Mouse (Mus musculus): ENCODE measurements around the gene Ncor2.

Gene Ncor2

GRCm38 (mm10) chr5:125056696-125057554 lies 122.1 kb downstream of the Ncor2 start:
- no peaks in the 10 kb centered on the region for H3K9me3 ChIP-seq (ENCODE audit: low read length)
- H3K27me3 ChIP-seq (ENCODE audit: insufficient read depth, low read length): peaks cover 14% of the 10 kb centered on the region
- no peak for TF ChIP-seq CTCF (conservative IDR thresholded peaks at IDR 0.05; ENCODE audit: low read length)
- H3K4me1 ChIP-seq (replicated peaks; ENCODE audit: low read depth, low read length): peaks cover 85% of the 10 kb centered on the region
- H3K4me3 ChIP-seq (replicated peaks; ENCODE audit: low read length): peak overlapping the region; percentile 66
- peaks cover 59% of the 10 kb centered on the region for H3K36me3 ChIP-seq (ENCODE audit: insufficient read depth, low read length)

- no peak for TF ChIP-seq POU5F1 (IDR thresholded peaks at IDR 0.05; ENCODE audit: borderline replicate concordance, low read length)
- TF ChIP-seq NANOG (IDR thresholded peaks at IDR 0.05; ENCODE audit: borderline replicate concordance, low read length): no peak
- no peak for TF ChIP-seq CTCF (conservative IDR thresholded peaks at IDR 0.05; ENCODE audit: low read length)
- peaks cover 60% of the 10 kb centered on the region for H3K36me3 ChIP-seq (ENCODE audit: insufficient read depth, low read length)
- peaks cover 80% of the 10 kb centered on the region for H3K4me1 ChIP-seq (replicated peaks; ENCODE audit: low read depth, low read length)
- peak overlapping the region; percentile 17; the same call in 1 of the 2 replicates for H3K4me3 ChIP-seq (replicated peaks; ENCODE audit: low read length)
- no peaks in the 10 kb centered on the region for H3K9me3 ChIP-seq (ENCODE audit: low read length)
- H3K27me3 ChIP-seq (ENCODE audit: insufficient read depth, low read length): peaks cover 14% of the 10 kb centered on the region
These were observed 122.7 kb downstream of the Ncor2 start for GRCm38 (mm10) chr5:125056331-125056695.

GRCm38 (mm10) chr5:125055901-125056300 lies 123.1 kb downstream of the Ncor2 start:
- Histone ChIP-seq H3K36me3 (ENCODE audit: insufficient read depth, low read length) (peaks cover 60% of the 10 kb centered on the region), H3K4me3 (replicated peaks; ENCODE audit: low read length) (peak overlapping the region; percentile 17; the same call in 1 of the 2 replicates), H3K4me1 (replicated peaks; ENCODE audit: low read depth, low read length) (peaks cover 76% of the 10 kb centered on the region), H3K9me3 (ENCODE audit: low read length) (no peaks in the 10 kb centered on the region), H3K27me3 (ENCODE audit: insufficient read depth, low read length) (peaks cover 14% of the 10 kb centered on the region)
- TF ChIP-seq NANOG (IDR thresholded peaks at IDR 0.05; ENCODE audit: borderline replicate concordance, low read length) (no peak), CTCF (conservative IDR thresholded peaks at IDR 0.05; ENCODE audit: low read length) (no peak), POU5F1 (IDR thresholded peaks at IDR 0.05; ENCODE audit: borderline replicate concordance, low read length) (no peak)

GRCm38 (mm10) chr5:125053661-125054060 lies 125.4 kb downstream of the Ncor2 start:
- TF ChIP-seq NANOG (IDR thresholded peaks at IDR 0.05; ENCODE audit: borderline replicate concordance, low read length) (no peak), CTCF (conservative IDR thresholded peaks at IDR 0.05; ENCODE audit: low read length) (no peak), POU5F1 (IDR thresholded peaks at IDR 0.05; ENCODE audit: borderline replicate concordance, low read length) (no peak)
- Histone ChIP-seq H3K27me3 (ENCODE audit: insufficient read depth, low read length) (peaks cover 14% of the 10 kb centered on the region), H3K9me3 (ENCODE audit: low read length) (no peaks in the 10 kb centered on the region), H3K4me1 (replicated peaks; ENCODE audit: low read depth, low read length) (peaks cover 54% of the 10 kb centered on the region), H3K4me3 (replicated peaks; ENCODE audit: low read length) (no peak overlapping the region), H3K36me3 (ENCODE audit: insufficient read depth, low read length) (peaks cover 74% of the 10 kb centered on the region)

- TF ChIP-seq NANOG (IDR thresholded peaks at IDR 0.05; ENCODE audit: borderline replicate concordance, low read length) (no peak), POU5F1 (IDR thresholded peaks at IDR 0.05; ENCODE audit: borderline replicate concordance, low read length) (no peak), CTCF (conservative IDR thresholded peaks at IDR 0.05; ENCODE audit: low read length) (no peak)
- H3K27me3 ChIP-seq (ENCODE audit: insufficient read depth, low read length): peaks cover 10% of the 10 kb centered on the region
- no peaks in the 10 kb centered on the region for H3K9me3 ChIP-seq (ENCODE audit: low read length)
- peaks cover 82% of the 10 kb centered on the region for H3K36me3 ChIP-seq (ENCODE audit: insufficient read depth, low read length)
- peaks cover 48% of the 10 kb centered on the region for H3K4me1 ChIP-seq (replicated peaks; ENCODE audit: low read depth, low read length)
- no peak overlapping the region for H3K4me3 ChIP-seq (replicated peaks; ENCODE audit: low read length)
These were observed 126.2 kb downstream of the Ncor2 start for GRCm38 (mm10) chr5:125052603-125053488.

- no peak for TF ChIP-seq NANOG (IDR thresholded peaks at IDR 0.05; ENCODE audit: borderline replicate concordance, low read length)
- TF ChIP-seq CTCF (conservative IDR thresholded peaks at IDR 0.05; ENCODE audit: low read length): no peak
- no peak for TF ChIP-seq POU5F1 (IDR thresholded peaks at IDR 0.05; ENCODE audit: borderline replicate concordance, low read length)
- peaks cover 88% of the 10 kb centered on the region for H3K36me3 ChIP-seq (ENCODE audit: insufficient read depth, low read length)
- H3K9me3 ChIP-seq (ENCODE audit: low read length): no peaks in the 10 kb centered on the region
- H3K27me3 ChIP-seq (ENCODE audit: insufficient read depth, low read length): peaks cover 4% of the 10 kb centered on the region
- H3K4me1 ChIP-seq (replicated peaks; ENCODE audit: low read depth, low read length): peaks cover 42% of the 10 kb centered on the region
- H3K4me3 ChIP-seq (replicated peaks; ENCODE audit: low read length): no peak overlapping the region
These were observed 126.8 kb downstream of the Ncor2 start for GRCm38 (mm10) chr5:125052237-125052602.

- no peaks in the 10 kb centered on the region for H3K9me3 ChIP-seq (ENCODE audit: low read length)
- H3K27me3 ChIP-seq (ENCODE audit: insufficient read depth, low read length): no peaks in the 10 kb centered on the region
- no peak for TF ChIP-seq NANOG (IDR thresholded peaks at IDR 0.05; ENCODE audit: borderline replicate concordance, low read length)
- no peak overlapping the region for H3K4me3 ChIP-seq (replicated peaks; ENCODE audit: low read length)
- H3K36me3 ChIP-seq (ENCODE audit: insufficient read depth, low read length): peaks cover 98% of the 10 kb centered on the region
- peaks cover 21% of the 10 kb centered on the region for H3K4me1 ChIP-seq (replicated peaks; ENCODE audit: low read depth, low read length)
These were observed 129.5 kb downstream of the Ncor2 start for GRCm38 (mm10) chr5:125049481-125049880.

- H3K4me1 ChIP-seq (replicated peaks; ENCODE audit: low read depth, low read length): peaks cover 18% of the 10 kb centered on the region
- H3K4me3 ChIP-seq (replicated peaks; ENCODE audit: low read length): no peak overlapping the region
- H3K36me3 ChIP-seq (ENCODE audit: insufficient read depth, low read length): peaks cover 97% of the 10 kb centered on the region
- H3K27me3 ChIP-seq (ENCODE audit: insufficient read depth, low read length): no peaks in the 10 kb centered on the region
- TF ChIP-seq CTCF (conservative IDR thresholded peaks at IDR 0.05; ENCODE audit: low read length): no peak
- no peaks in the 10 kb centered on the region for H3K9me3 ChIP-seq (ENCODE audit: low read length)
These were observed 132.6 kb downstream of the Ncor2 start for GRCm38 (mm10) chr5:125046436-125046835.
